Mouse (Mus musculus) ovary, postnatal 10 days (tissue): ENCODE data around the gene 4933402J07Rik.

ENCODE experiments used
- DNase-seq: peaks from one replicate; pipeline ENCODE4 v3.0.0; 2022; ENCODE audit warnings: low spot score

Gene 4933402J07Rik

DNA sequence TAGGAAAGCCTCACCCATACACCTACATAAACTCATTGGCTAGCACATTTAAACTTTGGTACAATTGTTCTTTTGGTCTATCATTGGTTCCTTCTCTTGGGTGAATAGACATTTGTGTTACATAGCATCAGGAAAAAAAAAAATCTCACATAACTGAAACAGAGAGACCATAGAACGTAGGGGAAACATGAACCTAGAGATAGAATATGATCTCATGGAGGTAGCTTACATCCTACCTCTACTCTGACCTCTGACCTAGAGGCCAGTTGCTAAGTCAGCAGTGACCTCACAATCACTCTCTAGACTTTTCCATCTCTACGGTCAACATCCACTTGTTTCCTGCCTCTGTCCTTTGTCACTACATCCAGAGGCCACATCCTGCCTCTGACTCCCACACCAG lies at the start of gene 4933402J07Rik:
TSS of gene 4933402J07Rik (plus strand) at position 301 of the 400 bp plus-strand sequence.
- DNase-seq: no peak

DNA sequence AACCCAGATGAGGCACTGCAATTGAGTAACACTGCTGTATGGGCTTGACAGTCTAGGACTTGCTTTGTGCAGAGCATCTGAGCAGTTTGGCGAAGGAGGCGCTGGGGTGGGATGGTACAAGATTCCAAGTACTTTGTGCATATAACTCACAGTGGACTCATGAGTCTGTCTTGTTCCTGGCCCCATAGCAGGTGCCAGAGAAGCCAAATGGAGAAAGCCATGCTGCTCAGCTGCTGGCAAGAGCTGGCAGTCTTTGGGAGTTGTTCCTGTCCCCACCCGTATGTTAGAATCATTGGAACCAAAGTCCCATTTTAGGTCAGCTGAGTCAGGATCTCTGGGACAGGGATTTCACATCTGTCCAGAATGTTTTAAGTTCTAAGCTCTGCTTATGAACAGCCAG lies 46.5 kb upstream of the 4933402J07Rik start:
- DNase-seq: no peak

DNA sequence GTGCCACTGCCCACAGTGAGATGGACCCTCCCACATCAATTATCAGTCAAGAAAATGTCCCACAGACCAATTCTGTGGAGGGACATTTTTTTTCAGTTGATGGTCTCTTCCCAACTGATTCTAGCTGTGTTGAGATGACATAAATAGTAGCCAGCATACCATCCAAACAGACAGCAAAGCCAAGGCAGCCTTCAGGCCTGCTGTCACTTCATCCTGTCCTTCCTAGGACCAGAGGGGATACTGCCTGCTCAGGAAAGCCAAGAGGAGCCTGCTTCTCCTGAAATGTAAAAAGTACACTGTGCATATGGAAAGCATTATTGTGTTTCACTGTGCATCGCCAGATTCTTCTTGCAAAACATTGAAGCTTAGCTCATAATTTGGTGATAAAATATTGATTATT lies 38.6 kb upstream of the 4933402J07Rik start:
- no peak for DNase-seq

DNA sequence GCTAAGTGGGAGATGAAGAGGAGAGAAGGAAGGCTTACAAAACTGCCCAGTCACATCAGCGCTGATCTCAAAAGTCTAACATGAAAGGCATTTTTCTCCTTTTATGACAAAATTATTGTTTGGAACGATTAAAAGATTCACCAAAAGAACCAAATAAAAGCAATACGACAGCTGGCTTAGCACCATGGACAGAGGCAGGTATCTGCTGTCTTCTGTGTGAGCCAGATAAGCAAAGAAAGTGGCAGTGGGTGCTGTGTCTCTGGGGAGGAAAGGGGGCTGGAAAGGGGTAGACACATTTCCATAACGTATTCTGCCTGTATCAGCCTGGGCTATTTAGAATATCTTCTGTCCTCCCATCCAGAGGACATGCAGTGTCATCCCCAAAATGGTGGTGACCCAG lies 32.5 kb upstream of the 4933402J07Rik start:
- no peak for DNase-seq

DNA sequence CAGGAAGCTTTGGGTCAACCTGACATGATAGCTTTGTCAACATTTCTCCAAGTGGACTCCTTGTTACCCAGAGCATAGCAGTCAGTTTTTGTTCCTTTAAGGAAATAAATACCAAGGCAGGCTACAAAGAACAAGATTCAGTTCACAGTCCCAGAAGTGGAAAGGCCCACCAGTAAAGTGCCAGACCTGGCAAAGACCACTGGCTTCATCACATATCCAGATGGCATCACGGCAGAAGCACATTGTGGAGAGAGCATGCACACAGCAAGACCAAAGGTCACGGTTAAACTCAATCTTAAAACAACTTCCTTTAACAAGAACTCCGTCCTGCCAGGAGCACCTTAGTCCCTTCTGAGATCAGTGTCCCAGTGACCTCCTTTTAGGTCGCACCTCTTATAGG lies 30.2 kb upstream of the 4933402J07Rik start:
- no peak for DNase-seq

DNA sequence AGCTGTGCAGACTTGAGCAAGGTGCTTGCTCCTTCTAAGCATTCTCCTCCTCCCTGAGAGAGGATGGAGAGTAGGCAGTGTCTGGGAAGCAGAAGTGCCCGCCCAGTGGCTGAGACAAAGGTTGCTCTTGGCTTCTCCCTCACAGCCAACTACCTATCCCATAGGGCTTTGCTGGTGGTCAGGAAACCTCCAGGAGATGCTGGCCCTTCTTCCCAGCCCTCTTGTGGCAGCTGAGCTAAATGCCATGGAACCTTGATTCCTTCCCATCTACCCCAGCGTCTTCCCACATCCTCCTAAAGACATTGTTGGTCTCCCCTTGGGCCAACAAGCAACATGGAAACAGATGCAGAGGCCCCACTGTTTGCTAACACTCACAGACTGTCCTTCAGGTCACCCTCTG lies 28.8 kb upstream of the 4933402J07Rik start:
- no peak for DNase-seq

DNA sequence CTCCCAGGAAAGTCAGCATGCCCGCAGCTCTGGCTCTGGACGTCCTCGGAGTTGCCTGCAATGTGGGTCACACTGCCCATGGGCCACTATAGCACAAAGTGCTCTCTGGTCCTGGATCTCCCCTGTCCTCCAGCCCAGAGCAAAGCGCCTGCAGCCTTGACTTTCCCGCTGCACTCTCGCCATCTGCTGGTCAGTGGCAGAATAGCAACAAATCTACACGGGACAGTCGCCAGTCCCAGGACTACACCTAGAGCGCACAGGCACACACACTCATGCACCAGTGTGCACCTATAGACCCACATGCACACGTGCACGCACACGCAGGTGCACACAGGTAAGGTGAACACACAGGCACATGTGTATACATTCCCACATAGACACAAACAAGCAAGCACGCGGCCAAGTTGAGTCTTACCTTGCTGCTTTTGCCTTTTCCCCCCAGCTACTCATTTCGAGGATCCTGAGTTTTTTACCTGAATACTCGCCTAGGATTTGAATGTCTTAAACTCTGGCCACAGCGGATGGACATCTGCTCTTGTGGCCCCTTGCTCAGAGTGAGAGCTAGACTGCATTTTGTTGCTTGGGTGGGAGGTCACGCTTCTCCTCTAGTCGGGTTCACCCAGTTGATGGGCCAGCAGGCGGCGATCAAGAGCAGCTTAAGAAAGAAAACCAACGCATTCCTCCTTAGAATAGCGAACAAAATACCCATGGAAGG lies 26.9 kb upstream of the 4933402J07Rik start:
- DNase-seq: peak; percentile 65

DNA sequence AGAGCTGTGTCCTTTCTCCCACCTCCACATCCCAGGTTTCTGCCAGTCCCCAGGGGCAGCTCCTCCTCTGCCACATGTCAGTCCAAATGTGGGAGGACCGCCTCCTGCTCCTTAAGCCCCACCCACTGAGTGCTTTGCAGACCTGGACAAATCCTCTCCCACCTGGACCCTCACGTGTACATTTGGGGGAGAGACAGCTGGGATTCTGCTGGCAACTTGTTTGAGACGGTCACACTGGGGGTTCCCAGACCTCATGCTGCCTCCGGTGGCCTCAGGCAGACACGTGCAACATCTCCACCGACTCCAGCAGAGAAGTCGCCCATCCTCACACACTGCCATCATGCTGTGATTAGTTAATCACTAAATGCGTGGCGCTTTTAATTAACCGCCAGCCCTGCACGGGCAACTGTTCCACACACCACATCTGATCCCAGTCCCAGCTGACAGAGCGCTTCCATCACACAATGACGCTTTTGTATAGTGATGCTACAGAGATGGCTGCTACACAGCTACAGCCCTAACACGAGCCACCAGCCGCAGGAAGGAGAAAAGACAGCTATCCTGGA lies 23.7 kb upstream of the 4933402J07Rik start:
- no peak for DNase-seq

DNA sequence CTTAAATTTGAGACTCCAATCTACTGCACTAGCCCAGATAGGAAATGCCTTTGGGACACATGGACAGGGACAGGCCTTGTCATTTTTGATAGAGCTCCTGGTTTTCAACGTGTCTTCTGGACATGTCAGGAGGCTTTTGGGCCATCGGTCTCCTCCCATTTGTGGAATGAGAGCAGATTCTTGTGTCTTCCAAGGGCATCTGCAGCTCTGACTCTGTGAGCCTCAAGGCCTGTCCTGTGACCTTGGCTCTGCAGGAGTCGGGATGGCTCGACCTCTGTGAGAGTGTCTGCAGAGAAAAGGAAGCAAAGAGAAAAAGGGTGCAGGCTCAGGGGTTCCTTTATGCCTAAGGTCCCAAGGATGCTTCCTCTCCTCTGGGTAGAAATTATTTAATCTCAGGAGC lies 13.8 kb upstream of the 4933402J07Rik start:
- DNase-seq: no peak

DNA sequence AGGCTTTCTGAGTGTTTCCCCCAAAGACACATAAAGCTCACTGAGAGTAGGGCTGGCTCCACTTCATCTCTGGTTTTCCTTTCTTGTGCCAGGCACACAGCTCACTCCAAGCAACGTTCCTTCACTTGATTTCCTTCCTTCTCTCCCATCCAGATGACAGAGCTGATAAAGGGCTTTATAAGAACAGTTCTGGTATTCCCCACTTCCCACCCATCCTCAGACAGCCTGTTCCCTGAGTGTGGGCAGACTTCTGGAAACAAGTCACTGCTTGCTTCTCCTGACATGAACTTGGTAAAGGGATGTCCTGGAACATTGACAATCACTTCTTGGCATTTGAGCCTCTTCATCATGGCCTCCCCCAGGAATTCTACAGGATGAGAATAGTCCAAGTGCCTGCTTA lies 10.9 kb upstream of the 4933402J07Rik start:
- DNase-seq: no peak

DNA sequence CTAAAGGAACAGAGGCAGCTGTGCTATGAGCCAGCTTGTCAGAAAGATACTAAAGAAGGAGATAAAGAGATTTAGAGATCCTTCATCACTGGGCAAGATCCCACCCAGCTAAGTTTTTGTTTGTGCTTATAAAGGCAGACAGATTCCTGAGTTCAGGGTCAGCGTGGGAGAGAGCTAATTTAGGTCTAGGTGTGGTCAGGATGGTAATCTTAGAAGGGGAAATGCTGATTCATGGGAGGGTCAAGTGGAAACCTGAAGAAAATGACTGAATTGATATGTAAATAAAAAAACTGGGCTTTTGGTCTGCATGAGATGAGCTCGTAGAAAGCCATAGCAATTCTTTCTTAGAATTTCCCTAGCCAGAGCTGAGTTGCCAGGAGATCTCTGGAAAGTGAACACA lies 2.9 kb upstream of the 4933402J07Rik start:
- DNase-seq: no peak

DNA sequence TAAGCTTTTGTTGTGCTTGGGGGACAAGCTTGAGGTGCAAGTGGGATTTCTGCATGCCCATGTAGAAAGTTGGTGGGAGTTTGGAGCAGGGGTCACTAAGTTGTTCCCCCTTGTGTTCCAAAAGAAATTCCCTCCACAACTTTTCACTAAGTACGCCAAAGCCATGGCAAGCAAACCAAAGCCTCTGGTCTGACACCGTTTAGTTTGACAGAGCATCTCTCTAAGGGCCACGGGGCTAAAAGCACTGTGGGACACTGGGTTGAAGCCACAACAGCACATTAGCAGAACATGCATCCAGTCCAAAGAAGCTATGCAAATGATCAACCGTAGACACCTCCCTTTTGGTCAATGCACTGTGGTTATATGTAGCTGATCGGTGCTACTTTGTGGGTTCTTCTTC lies 5.5 kb downstream of the 4933402J07Rik start:
- no peak for DNase-seq

DNA sequence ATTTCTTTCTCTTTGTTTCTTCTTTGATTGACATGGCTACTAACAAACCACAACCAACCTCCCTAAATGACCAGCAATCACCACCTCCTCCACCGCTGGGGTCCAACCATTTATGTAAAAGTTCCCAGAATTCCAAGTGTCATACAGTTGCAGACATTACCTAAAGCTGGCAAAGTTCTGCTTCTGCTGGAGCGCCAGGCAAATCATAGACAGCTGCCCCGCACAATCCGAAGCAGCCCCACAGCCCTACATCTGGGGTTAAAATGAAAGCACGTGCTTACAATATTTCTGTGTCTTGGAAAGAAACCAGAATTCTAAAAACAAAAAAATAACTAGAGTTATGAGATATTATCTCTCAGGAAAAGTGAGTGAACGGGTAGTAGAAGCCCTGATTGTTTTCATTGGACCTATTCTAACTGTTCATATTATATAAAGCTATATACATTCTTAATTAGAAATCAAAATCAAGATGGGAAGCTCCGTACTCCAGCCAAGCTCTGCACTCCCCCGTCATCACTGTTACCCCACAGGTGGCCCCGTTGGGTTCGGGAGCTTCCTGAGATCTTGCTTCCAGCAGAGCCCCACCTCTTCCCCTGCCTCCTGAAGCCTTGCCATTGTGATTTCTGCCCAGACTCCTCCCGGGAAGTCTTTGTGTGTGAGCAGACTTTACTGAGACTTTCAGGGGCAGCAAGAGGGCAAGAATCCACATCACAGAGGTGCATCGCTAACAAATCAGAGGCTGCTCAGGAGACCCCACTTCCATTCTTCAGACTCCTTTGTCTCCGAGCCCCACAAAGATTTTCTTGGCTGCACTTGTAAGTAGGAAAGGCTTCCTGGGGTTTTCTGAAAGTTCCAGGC lies 6.3 kb downstream of the 4933402J07Rik start:
- DNase-seq: no peak

DNA sequence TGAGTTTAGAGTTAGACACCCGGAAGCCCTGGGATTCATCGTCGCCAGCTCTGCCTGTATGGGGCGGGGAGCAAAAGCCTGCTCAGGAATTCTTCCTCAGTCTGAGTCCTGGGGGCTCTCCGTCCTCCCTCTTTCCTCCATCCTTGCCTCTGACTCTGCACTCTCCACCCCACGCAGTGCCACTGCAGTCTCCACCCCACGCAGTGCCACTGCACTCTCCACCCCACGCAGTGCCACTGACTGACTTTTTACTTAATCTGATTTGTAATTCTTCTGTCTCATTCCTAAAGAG lies 6.9 kb downstream of the 4933402J07Rik start:
- DNase-seq: no peak

DNA sequence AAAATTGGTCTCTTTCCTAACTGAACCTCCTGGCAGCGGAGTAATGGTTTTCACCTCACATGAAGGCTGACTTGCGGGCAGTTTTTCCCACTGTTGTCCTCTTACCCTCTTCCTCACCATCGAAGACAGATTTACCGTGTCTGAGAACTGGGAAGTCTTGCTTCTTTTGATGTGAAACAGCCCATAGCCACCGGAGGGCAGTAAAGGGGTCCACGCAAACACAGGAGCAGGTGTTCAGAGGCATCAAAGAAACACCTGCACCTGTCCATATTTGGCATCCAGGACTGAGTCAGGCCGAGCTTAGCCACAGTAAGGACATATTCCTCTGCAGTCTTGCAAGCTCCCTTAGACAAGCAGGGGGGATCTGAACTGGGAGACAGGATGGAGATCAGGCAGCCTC lies 7.2 kb downstream of the 4933402J07Rik start:
- no peak for DNase-seq

DNA sequence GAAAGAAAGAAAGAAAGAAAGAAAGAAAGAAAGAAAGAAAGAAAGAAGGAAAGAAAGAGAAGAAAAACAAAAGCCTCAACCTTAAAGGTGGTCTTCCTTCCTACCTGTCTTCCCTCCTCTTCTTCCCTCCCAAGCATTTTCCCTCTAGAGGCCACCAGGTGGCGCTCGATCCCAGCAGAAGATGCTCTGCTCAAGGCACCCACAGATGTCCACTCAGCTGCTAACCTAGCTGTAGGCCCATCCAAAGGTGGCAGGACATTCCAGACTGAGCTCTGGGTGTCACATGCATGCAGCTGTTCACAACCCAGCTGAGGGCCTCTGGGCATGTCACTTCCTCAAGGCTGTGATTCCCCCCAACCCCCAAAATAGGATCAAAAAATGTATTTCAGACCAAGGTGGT lies 30.6 kb downstream of the 4933402J07Rik start:
- DNase-seq: peak; percentile 23

DNA sequence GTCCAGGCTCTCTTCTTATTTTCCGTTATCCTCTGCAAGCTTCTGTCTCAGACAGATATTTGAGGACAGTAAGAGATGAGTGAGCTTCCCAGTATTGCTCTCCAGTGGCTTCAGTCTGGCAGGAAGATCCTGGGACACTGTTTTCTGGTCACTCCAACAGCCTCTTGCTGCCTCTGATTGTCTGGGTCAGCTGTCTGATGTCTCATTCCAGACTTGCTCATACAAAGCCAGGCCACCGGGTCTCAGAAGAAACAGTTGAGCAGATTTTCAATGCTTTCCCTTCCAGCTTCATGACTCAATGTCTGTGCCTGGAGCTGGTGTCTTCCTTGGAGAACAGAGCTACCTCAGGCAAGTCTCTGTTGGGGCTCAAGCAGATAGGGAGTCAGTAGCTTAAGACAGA lies 39.1 kb downstream of the 4933402J07Rik start:
- DNase-seq: no peak

DNA sequence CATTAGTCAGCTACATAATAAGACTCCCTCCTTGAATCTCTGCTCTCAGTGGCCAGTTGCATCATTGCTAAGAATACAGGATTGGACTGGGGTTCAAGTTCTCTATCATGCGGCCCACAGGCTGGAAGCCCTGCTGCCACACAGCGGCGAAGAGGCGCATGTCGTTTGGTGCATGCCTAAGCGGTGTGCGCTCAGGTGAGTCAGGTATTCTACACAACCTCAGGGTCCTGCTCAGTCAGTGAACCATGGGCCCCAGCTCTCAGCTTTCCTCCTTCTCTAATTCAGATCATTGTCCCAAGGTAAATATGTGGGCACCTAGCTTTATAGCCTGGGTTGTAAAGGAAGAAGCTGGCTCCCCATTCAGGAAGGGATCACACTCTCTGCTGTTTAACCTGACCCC lies 45.5 kb downstream of the 4933402J07Rik start:
- no peak for DNase-seq

DNA sequence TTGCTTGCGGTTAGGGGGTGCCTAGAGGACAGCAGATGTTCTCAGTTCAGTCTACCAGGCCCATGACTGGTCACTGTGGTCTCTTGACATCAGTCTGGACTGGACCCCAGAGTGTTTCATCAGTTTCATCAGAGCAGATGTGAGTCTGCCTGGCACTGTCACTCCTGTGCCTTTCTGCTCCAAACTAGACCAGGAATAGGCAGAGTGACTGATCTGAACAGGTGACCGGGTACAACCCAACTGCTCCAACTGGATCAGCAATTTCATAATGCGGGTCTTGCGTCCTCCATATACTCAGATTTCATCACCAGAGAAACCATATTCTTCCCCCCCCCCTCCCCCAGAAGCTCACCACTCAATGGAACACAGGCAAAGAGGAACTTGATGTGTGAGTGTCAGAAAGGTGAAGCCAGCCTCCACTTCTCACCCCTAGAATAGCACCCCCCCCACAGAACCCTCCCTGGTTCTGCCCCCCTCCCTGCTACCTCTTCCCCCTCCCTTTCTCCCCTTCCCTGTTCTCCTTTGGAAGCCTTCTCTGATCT lies 46.1 kb downstream of the 4933402J07Rik start:
- DNase-seq: no peak

DNA sequence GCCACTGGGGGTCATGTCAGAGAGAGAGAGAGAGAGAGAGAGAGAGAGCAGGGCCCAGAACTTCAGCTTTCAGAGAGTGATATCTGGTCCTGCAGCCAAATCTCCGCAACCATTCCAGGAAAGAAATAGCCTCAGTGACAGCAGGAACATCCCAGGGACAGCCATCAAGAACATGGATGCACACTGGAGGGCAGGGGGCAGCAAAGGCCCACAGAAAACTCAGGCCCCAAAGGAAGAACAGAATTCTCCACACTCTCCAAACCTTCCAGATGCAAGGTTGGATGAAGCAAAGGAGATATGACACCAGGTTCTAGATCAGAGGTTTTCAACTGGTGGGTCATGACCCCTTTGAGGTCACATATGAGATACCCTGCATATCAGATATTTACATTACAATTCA lies 50.0 kb downstream of the 4933402J07Rik start:
- DNase-seq: no peak

DNA sequence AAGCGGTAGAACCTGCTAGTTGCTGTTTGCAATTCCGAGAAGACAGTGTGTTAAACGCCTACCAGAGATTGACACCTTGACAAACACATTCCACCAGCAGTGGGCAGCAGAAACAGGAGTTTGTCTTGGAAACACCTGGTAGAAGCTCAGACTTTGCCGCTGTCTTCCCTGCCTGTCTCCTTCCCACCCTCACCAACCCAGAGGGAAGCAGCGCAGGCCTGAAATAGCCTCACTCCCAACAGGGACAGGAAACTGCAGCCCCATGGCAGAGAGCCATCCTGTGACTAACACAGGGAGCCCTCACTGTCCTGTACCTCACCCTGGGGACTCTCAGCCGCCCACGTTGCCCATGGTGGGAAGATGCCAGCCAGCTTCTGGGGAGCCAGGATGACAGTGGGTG lies 55.5 kb downstream of the 4933402J07Rik start:
- DNase-seq: no peak

DNA sequence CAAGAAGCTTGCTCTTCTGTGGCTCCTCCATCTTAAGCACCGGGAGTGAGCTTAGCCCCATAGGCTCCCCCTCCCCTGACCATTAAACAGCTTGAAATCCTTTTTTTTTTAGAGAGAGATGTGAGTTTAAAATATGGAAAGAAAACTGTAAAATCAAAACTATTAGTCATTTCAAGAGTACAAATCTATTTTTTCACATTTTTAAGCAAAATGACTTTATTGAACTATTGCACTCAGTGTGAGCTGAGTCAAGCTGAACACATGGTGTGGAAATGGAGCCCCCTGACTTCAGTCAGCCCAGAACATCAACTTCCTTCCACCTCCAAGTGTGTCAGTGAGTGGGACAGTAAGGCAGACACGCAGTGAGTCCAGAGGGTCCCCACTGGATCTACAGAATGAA lies 55.9 kb downstream of the 4933402J07Rik start:
- DNase-seq: no peak

DNA sequence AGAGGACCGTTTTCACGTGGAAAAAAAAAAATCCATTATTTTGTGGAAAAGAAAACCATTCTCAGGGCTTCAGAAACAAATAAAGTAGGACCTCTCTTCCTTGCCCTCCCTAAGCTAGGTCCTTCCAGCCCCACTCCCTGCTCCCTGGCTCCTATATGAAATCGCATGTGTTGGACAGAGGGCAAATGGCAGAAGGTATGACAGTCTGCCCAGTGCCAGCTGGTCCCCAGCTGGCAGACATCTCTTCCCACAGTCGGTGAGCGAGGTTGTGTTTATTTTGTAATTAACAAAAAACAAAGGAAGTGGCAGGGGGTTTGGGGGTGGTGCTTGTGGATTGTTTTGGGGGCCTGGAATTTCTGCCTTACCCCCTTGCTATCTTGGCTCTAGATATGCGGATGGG lies 56.6 kb downstream of the 4933402J07Rik start:
- DNase-seq: no peak
